Mouse (Mus musculus): ENCODE results near the gene Kcnj14. TPM values are rescaled to one million over a fixed set of nuclear protein-coding genes. Genes with fewer than 3 reads are reported as not detected.
A peak's percentile ranks its signal among the peaks of the same experiment; 100 is the strongest.

Gene Kcnj14
- polyA plus RNA-seq (2012; rRNA removed): 2.1 and 2.6 TPM in 2 replicates

DNA sequence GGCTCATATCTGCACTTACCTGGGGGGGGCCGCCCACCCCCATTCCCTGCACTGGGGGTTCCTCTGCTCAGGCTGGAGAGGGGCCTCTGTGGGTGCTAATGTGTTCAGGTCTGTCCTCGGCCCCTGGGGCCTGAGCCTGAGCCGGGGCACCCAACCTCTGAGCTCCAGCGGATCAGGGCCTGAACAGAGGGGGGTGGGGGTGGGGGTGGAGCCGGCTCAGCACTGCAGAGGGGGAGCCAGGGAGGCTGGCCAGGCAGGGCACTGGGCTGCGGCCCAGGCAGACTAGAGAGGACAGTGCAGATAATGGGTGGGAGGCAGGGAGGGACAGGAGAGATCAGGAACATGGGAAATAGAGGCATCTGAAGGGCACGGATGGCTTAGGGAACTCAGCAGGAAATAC is at the start of gene Kcnj14:
Kcnj14 (minus strand) TSS at position 185 of the 400 bp plus-strand sequence.
- DNase-seq (ENCODE audit: extremely low spot score in 1 of 2, low spot score in 1 of 2): no peak

DNA sequence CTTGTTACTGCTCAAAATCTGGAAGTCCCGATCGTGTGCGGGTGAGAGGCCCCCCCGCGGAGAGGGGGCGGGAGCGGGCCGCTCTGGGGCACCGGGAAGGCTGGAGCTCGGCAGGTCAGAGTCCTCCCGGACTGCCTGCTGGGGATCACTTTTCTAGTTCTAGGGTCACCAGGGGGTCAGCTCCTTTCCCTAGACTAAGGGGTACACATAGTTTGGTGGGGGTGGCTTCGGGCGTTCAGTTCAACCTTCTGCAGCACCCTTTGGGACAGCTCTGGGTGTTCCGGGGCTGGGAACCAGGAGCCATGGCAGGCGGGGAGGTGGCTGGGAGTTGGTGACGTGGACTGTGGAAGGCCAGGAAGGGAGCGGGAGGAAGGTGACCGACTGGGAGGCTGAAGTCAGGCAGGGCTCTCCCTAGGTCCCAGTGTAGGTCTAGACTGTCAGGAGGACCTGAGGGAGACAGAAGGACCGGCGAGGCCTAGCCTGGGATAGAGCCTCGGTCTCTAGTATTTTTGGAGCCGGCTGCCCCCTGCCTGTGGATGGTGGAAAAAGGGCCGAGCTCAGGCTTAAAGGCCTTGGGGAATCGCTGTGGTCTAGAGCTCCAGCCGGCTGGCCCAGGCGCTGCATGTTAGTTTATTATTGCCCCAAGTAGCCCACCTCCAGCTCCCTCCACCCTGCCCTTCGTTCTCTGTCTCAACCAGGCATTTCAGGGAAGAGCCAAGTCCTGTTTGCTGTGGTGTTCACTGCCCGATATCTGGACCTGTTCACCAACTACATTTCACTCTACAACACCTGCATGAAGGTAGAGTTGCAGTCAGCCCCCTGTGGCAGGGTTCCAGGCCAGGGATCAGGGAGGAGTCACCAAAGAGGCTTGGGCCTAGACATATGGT is 48.7 kb upstream of the Kcnj14 start:
- peak in 1 of 2 experiments; percentile 50 for DNase-seq (ENCODE audit: extremely low spot score in 1 of 2, low spot score in 1 of 2)

DNA sequence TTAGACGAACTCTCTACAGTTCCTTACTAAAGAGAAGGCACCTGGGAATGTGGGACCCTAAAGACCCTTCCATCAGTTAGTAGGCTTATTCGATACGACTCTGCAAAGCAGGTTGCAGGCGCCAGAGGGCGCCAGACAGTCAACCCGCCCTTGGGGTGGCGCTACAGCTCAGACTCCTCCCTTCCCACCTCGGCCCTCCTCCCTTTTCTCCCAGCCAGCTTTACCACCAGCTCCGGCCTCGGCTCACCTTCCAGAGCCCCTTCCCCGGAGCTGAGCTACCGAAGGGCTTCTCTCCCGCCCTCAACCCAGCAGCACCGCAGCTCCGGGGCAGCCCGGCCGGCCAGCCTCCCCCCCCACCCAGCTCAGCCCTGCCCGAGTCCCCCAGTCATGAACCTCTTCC is 48.0 kb upstream of the Kcnj14 start, which contains the start of gene Kdelr1:
Kdelr1 (plus strand) TSS at position 149 of the 400 bp plus-strand sequence.
- peak; percentile 64 to 95 for DNase-seq (ENCODE audit: extremely low spot score in 1 of 2, low spot score in 1 of 2)

DNA sequence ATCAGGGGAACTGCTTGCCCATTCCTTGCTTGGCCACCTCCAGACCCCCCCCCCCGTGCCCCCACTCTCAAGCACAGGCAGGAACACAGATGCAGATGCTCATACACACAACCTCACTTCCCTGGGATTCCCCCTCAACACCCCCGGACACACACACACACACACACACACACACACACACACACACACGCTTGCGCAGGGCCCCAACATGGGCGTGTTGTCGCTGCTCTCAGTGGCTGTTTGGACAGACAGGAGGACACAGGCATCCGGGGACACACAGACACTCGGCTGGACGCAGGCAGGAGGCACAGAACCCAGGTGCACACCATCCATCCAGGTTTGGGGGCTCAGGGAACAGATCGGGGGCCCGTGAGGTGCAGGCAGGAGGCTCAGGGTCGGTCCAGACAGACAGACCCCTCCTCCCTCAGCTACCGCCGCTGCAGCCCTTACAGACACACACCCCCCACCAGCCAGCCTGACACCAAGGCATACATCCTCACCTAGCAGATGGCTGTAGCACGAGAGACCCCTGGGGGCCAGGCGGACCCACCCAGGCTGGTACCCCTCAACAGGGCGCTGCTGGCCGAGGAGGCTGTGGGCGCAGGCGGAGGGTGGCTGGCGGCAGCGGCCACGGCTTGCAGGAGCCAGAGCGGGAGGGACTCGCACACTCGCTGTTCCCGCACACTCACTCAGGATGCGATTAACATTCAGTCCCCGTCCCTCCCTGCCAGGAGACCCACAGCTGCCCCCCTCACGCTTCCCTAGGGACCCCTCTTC is 45.9 kb upstream of the Kcnj14 start:
- no peak for DNase-seq (ENCODE audit: extremely low spot score in 1 of 2, low spot score in 1 of 2)

DNA sequence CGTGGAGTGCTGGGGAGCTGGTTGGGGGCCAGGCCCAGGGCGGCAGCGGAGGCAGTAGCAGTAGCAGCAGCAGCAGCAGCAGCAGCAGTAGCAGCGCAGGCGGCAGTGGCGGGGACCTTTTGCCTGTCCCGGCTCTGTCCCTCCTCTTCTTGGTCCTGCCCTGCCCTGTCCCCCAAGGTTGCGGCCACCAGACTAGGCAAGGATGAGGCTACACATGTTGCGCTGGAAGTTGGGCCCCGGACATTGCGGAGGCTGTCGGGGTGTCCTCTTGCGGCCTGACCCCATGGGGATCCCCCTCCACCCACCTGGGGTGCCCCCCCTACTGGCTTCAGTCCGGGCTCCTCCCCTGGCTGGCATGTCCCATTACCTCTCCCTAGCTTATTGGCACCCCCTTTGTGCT is 45.2 kb upstream of the Kcnj14 start:
- DNase-seq (ENCODE audit: extremely low spot score in 1 of 2, low spot score in 1 of 2): no peak

DNA sequence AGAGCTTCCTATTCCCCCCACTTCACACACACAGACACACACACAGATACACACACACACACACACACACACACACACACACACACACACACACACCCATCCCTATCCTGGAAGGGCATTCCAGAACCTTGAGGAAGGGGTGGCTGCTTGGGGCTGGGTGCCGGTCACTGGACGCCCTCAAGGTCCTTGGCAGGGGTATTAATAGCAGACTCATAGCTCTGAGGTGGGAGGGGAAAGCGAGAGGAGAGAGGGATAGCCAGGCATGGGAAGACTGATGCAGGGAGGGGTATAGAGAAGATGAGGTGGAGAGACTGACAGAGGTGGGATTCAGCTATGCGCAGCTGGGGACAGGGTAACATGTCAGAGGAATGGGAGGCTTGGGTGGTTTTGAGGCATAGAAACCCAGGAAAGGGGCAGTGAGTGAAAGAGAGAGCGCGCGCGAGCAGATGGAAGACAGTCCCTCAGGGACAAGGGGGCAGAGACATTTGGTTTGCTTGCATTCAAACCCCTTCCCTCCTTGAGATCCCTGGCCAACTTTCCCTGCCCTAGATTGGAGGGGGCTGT is 44.6 kb upstream of the Kcnj14 start:
- no peak for DNase-seq (ENCODE audit: extremely low spot score in 1 of 2, low spot score in 1 of 2)

DNA sequence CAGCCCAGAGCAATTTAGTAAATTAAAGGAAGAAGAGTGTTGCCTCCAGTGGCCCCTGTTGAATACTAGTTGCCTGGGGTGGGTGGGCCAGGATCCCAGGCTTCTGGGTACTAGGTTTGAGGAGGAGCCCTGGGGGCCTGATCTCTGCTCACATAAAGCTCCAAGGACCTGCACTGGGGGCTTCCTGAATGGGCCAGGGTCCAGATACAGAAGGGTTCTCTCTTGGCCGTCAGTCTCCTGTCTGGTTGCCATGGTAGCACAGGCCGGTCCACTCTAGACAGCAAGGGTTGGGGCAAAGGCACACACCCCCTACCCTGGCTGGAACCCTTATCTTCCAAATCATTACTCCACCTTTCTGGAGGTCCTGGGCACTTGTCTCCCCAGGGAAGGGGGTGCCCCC is 43.3 kb upstream of the Kcnj14 start:
- DNase-seq (ENCODE audit: extremely low spot score in 1 of 2, low spot score in 1 of 2): no peak

DNA sequence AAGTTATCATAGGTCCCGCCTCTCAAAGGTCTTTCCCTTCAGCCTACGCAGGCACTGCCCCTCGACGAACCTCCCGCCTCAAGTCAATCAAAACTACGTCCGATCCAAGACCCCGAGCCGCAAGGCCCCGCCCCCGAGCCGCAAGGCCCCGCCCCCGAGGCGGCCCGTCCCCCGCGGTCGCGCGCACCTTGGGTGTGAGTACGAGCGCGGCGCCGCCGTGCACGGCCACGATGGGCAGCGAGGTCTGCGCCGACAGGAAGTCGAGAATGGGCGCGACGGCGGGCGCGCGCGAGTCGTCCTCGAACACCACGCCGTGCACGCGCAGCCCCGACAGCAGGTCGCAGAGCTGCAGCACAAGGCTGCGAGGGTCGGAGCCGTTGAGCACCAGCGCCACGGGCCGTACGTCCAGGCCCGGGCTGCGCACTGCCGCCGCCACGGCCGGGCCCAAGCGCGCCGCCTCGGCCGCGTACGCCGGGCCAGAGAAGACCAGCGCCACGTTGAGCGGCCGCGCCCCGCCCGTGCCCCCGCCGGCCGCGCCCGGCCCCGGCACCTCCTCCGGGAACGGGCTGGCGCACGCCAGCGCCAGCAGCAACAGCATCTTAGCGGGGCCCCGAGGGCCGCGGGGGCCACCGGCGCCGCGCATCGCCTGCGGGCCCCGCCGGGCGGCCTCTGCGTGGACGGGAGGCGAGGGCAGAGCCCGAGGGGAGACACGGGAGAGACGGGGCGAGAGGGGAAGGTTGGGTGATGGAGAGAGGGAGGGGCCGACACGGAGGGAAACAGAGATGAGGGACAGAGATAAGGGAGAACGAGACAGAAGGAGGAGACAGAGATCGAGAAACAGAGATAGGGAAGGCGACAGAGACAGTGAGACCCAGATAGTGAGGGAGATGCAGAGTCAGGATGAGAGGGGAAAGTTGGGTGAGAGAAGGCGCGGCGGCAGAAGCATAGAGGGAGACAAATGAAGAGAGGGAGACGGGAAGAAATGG is 41.6 kb upstream of the Kcnj14 start:
- DNase-seq (ENCODE audit: extremely low spot score in 1 of 2, low spot score in 1 of 2): peak; percentile 49 to 77

DNA sequence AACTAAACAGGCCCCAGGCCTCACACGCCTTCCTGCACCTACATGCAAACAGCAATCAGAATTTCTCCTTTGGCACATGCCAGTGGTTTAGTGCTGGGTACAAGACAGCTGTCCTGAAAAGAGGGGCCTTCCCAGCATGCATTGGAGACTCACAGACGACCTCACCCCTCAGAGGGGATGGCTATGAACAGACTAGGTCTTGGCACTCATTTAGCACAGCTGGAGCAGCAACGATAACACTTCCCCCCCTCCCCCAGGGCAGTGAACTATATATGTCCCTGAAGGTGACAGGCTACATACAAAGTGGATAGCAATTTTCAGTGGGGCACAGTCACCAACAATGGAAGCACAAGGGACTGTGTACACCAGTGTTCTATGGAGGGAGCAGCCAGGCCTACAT is 39.9 kb upstream of the Kcnj14 start:
- no peak for DNase-seq (ENCODE audit: extremely low spot score in 1 of 2, low spot score in 1 of 2)

DNA sequence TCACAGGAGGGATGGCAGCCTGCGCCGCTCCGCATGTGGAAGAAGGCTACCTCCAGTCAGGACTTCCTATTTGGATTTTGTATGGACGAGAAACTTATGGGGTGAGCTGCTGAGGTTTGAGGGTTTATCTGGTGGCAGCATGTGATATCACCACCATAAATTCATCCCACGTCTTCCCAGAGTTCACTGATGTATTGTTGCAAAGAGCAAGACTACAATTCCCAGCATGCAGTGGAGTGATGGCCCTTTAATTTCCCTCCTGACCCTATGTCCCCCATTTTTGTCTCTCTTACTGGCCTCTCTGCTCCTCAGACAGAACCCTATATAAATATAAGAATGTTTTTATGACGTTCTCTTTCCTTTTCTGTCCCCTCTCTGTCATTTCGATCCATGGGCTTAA is 38.2 kb upstream of the Kcnj14 start:
- DNase-seq (ENCODE audit: extremely low spot score in 1 of 2, low spot score in 1 of 2): no peak

DNA sequence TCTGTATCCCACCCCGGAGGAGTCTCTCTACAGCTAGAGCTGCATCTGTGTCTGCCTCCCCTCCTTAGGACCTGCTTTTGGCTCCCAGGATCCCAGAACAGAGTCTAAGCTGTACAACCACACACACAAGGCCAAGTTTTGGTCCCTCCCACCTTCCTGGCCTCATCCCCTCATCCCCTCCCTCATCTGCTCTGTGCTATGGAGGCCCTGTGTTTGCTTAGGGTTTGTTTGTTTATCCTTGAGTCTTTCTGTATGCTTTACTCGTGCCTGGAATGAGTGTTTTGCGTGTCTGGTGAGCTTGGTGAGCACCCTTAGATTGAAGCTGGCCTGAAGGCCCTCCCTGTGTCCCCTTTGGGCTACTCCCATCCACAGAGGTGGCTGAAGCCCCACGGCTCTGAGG is 34.4 kb upstream of the Kcnj14 start:
- DNase-seq (ENCODE audit: extremely low spot score in 1 of 2, low spot score in 1 of 2): no peak

DNA sequence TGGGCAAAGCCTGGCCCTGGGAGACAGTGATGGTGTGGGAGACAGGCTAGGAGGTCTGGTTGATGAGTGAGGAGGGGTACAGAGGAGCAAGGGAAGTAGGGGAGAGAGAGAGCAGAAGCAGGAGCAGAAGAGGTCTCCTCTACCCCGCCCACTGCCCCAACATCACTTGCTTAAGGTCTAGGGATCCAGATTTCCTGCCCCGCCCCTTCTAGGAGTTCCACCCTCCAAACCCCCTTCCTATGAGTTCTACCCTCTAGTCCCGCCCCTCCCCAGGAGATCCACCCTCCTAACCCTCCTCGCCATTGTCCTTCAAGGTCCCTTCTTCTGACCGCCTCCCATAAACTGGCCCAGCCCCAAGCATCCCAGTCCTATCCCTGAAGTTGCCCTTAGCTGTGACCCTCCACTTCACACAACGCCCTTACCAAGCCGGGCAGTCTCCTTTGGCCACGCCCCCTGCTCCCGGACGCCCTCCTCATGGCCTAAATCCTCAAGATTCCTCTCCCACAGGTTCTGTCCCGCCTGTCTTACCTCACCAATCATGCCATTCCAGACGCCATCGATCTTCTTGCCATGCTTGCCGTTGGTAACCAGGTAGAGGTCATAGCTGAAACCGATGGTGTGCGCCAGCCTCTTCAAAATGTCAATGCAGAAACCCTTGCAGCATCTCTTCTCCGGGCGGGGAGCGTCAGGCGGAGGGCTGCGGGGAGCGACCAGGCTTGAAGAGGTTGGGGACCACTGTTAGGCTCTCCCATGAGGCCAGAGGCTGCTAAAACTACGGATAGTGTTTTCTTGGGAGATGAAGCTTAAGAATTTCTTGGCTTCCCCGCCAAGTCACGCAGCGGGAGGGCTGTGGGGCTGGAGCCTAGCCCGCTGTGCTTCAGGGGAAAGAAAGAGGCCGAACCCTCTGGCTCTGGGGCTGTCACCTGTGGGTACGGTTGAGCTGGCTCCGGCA is 32.6 kb upstream of the Kcnj14 start:
- no peak for DNase-seq (ENCODE audit: extremely low spot score in 1 of 2, low spot score in 1 of 2)

DNA sequence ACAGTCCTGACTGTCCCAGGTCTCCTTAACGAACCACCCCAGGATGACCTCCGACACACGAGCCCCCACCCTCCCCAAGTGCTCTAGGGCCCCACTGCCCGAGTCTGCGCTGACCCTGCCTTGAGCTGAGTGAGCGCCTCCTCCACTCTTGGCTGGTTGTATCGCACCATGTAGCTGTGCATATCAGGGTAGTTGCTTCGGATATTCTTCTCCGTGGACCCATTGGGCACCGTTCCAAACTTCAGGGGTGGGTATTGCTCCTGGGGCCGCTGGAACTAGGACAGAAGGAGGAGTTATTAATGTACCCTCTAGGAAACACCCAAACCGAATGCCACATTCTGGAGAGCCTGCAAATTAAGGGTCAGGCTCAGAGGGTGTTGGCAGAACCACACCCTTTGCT is 28.5 kb upstream of the Kcnj14 start:
- no peak for DNase-seq (ENCODE audit: extremely low spot score in 1 of 2, low spot score in 1 of 2)

DNA sequence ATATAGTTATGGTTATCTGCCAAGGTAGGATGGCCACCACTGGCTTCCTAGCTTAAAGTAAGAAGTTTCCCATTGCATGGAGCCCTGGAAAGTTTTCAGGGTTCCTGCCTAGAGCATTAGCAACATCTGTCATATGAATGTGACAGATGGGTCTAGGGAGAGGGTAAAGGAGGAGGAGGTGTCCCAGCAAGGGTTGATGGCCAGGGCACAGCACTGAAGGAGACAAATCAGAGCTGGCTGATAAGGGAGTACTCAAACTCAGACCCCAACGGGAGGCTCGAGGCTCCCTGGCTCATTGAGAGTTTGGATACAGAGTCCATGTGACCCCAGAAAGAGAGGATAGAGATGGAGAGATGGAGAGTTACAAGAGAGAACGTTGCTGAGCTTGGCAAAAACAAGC is 26.1 kb upstream of the Kcnj14 start:
- DNase-seq (ENCODE audit: extremely low spot score in 1 of 2, low spot score in 1 of 2): no peak

DNA sequence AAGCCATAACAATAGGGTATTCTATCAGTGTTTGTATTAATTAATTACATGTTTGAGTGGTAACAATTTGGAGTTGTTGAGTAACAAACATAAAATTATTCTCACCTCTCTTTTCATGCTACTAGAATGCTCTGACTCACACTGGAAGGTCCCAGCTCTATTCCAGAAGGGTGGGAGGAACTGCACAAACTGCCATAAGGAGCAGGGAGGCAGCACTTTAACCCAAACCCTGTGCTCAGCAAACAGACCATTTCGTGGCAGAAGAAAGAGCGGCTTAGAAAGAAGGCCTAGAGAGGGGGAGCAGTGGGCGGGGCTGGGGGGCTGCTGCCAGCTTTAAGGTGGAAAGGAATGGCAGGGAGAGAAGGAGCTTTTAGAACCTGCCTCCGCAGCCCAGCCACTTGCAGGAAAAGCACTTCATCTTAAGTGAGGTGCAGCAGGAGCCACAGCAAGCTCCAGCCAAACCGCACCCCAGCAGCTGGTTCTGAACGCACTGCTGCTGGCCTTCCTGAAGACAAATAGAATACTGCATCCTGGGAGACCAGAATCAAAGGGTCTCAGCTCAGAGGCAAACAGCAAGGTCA is 24.0 kb upstream of the Kcnj14 start:
- no peak for DNase-seq (ENCODE audit: extremely low spot score in 1 of 2, low spot score in 1 of 2)

DNA sequence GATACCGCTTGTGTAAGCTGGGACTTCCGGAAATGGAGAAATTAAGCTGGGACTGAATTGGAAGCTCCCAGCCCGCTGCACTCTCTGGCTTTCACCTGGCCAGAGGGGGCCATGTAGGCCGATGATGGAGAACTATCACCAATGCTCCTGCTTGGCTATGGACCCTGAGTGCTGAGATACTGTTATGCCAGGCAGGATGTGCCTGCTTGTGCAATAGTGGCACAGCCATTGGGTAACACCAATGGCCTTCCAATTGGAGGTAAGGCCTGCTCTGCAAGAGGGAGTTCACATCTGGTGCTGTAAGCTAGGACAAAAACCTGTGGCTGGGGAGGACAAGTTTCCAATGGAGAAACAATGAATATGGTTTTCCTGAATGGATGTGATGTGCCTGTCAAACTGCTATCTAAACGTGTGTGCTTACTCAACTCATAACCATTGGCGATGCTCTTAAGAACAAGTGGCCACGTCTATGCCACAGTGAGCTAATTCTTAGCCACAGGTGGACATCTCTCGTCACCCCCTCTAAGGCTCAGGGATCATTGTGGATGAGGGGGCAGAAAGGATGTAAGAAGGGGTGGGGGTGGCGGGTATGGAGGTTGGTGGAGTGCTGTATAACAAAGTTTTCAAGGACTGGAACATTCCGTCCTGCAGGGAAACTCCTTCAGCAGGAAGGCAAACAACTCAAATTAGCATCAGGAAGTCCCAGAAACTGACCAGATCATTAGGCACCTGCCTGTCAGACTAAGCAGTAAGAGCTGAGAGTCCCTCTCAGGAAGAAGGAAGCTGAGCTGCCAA is 18.6 kb upstream of the Kcnj14 start:
- no peak for DNase-seq (ENCODE audit: extremely low spot score in 1 of 2, low spot score in 1 of 2)

DNA sequence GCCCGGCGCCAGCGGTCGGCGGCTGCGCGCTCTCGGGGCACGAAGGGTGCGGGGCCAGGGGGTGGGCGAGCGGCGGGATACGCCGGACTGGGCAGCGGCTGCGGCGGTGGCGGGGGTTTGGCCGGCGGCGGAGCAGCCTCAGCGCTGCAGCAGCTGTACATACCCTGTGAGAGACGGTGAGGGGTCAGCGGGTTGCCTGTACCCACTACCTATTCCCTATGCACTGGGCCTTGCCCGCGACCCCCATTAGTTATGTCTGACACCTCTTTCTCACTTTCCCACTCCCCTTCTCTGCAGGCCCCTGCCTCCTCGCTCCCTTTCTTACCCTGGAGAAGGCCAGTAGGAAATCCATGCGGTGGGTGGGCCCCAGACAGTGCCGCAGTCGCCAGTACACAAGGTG is 9.3 kb upstream of the Kcnj14 start:
- no peak for DNase-seq (ENCODE audit: extremely low spot score in 1 of 2, low spot score in 1 of 2)
